In genomic region chr4:7385069-7385468, GRCm38 (mm10) we compare ENCODE assay signal across 17 mouse cellular contexts.
"Had no signal": no experiment of that assay in that cellular context is flagged by ENCODE, and none has a peak within 500 bp of the region (broad histone marks: within the 10 kb centered on the region; RNA-seq: fewer than 3 reads in every experiment).

No protein-coding gene starts in this region.

- H3K27ac ChIP-seq: liver, embryonic 12.5 days; liver, embryonic 14.5 days; midbrain, embryonic 10.5 days; midbrain, embryonic 12.5 days; neural tube, embryonic 13.5 days; neural tube, embryonic 15.5 days had no signal

- H3K36me3 ChIP-seq: liver, embryonic 12.5 days; midbrain, embryonic 10.5 days; midbrain, embryonic 12.5 days; neural tube, embryonic 13.5 days; neural tube, embryonic 15.5 days had no signal

- H3K9me3 ChIP-seq: liver, embryonic 12.5 days; midbrain, embryonic 10.5 days; midbrain, embryonic 12.5 days; neural tube, embryonic 13.5 days; neural tube, embryonic 15.5 days had no signal

- H3K4me1 ChIP-seq: liver, embryonic 12.5 days; midbrain, embryonic 10.5 days; midbrain, embryonic 12.5 days; neural tube, embryonic 13.5 days; neural tube, embryonic 15.5 days had no signal

- H3K4me2 ChIP-seq: liver, embryonic 12.5 days; lung, embryonic 14.5 days; midbrain, embryonic 12.5 days; neural tube, embryonic 13.5 days; neural tube, embryonic 15.5 days had no signal

- H3K9ac ChIP-seq: liver, embryonic 12.5 days; liver, embryonic 14.5 days; lung, embryonic 14.5 days; midbrain, embryonic 12.5 days; neural tube, embryonic 13.5 days; neural tube, embryonic 15.5 days had no signal

- H3K4me3 ChIP-seq: liver, embryonic 12.5 days; midbrain, embryonic 10.5 days; midbrain, embryonic 12.5 days; myocyte; neural tube, embryonic 13.5 days; neural tube, embryonic 15.5 days had no signal

- ATAC-seq: liver, embryonic 12.5 days; midbrain, embryonic 16.5 days had no signal

- H3K27me3 ChIP-seq: liver, embryonic 12.5 days; midbrain, embryonic 12.5 days; neural tube, embryonic 13.5 days; neural tube, embryonic 15.5 days had no signal

- DNase-seq: lung, embryonic 14.5 days; midbrain, embryonic 14.5 days; retina, postnatal 1 day; right cerebral cortex, adult 18-20 months; right cerebral cortex, postnatal 25 days; right cerebral cortex, postnatal 4 days; spleen, adult 18-20 months; thymus, adult 18-20 months; thymus, postnatal 36 days had no signal
